Mouse (Mus musculus) layer of hippocampus, postnatal 14 days (tissue): Measurements from ENCODE around the gene Ifnz. TPM values are rescaled to one million over a fixed set of nuclear protein-coding genes. Genes with fewer than 3 reads are reported as not detected.
"Not testable (repeated sequence)": the region's sequence is repeated elsewhere in the genome, so short reads cannot be mapped to it uniquely, and the experiment has no call there.

Source experiments
- DNase-seq, 2 experiments: peaks; one replicate each; pipeline ENCODE4 v3.0.0; 2021 to 2022; ENCODE audit warnings: low spot score in 2 of 2, mixed read lengths in 1 of 2
- long read RNA-seq, 2 experiments: library from polyadenylated mRNA; stranded (forward); transcript quantifications; one replicate each; pipeline ENCODE4 v2.0.0; 2021
- total RNA-seq, 2 experiments: library from RNA; stranded (reverse); gene quantifications; 2 replicates each; pipeline ENCODE4 v1.2.3; 2021

Ifnz gene
- total RNA-seq: not detected
- long read RNA-seq, experiment 1: 0 reads
- long read RNA-seq, experiment 2: 0 reads

- DNase-seq: not testable (repeated sequence)
These were observed at the start of gene Ifnz for GRCm38 (mm10) chr4:88781831-88782230. Gene Ifnz (plus strand): TSS chr4:88782131.

- DNase-seq: peak; percentile 20 to 50
These were observed 43.5 kb upstream of the Ifnz start for GRCm38 (mm10) chr4:88738480-88738879.

- DNase-seq: no peak
These were observed 42.9 kb upstream of the Ifnz start for GRCm38 (mm10) chr4:88739036-88739435.

GRCm38 (mm10) chr4:88741426-88741825, 40.5 kb upstream of the Ifnz start:
- DNase-seq: no peak

GRCm38 (mm10) chr4:88742771-88743371, 39.1 kb upstream of the Ifnz start:
- DNase-seq: no peak

- DNase-seq: no peak
These were observed 37.7 kb upstream of the Ifnz start for GRCm38 (mm10) chr4:88744207-88744606.

- DNase-seq: no peak
These were observed 32.0 kb upstream of the Ifnz start for GRCm38 (mm10) chr4:88749926-88750325.

- DNase-seq: peak; percentile 65 to 78
These were observed 27.1 kb upstream of the Ifnz start, which contains the start of gene Gm13271 for GRCm38 (mm10) chr4:88754818-88755340. Gene Gm13271 (plus strand): TSS chr4:88754868.

GRCm38 (mm10) chr4:88756581-88757513, 25.1 kb upstream of the Ifnz start:
- not testable (repeated sequence) for DNase-seq

- DNase-seq: peak; percentile 92 to 94
These were observed 24.3 kb upstream of the Ifnz start for GRCm38 (mm10) chr4:88757628-88758031.

- not testable (repeated sequence) for DNase-seq
These were observed 23.2 kb upstream of the Ifnz start for GRCm38 (mm10) chr4:88758751-88759150.

GRCm38 (mm10) chr4:88759610-88760268, 22.2 kb upstream of the Ifnz start, which contains the start of gene Gm13283:
Gene Gm13283 (plus strand): TSS chr4:88760119.
- DNase-seq: peak; percentile 13 to 33

- DNase-seq: peak; percentile 21 to 58
These were observed 21.5 kb upstream of the Ifnz start for GRCm38 (mm10) chr4:88760431-88760830.

- peak; percentile 68 to 83 for DNase-seq
These were observed 20.2 kb upstream of the Ifnz start for GRCm38 (mm10) chr4:88761776-88762175.

GRCm38 (mm10) chr4:88762341-88762740, 19.6 kb upstream of the Ifnz start:
- not testable (repeated sequence) for DNase-seq

- peak in 1 of 2 experiments; percentile 21 for DNase-seq
These were observed 18.4 kb upstream of the Ifnz start for GRCm38 (mm10) chr4:88763384-88764018.

GRCm38 (mm10) chr4:88773534-88773933, 8.4 kb upstream of the Ifnz start, which contains the start of gene Gm13290:
Gene Gm13290 (plus strand): TSS chr4:88773834.
- DNase-seq: not testable (repeated sequence)

GRCm38 (mm10) chr4:88776622-88777021, 5.3 kb upstream of the Ifnz start, which contains the start of gene Gm13289:
Gene Gm13289 (plus strand): TSS chr4:88776922.
- not testable (repeated sequence) for DNase-seq

GRCm38 (mm10) chr4:88779550-88779949, 2.4 kb upstream of the Ifnz start, which contains the start of gene Gm13272:
Gene Gm13272 (plus strand): TSS chr4:88779850.
- DNase-seq: not testable (repeated sequence)

GRCm38 (mm10) chr4:88780320-88780719, 1.6 kb upstream of the Ifnz start:
- not testable (repeated sequence) for DNase-seq
